9 mouse cellular contexts compared by ENCODE assay signal in genomic region chr11:88514151-88514926, GRCm38 (mm10).
DNase-seq lines count a peak whose midpoint lies in the region; ATAC-seq and TF ChIP-seq lines count a peak whose summit lies in the region.
"Had no signal": no experiment of that assay in that cellular context is flagged by ENCODE, and none has a peak within 500 bp of the region (broad histone marks: within the 10 kb centered on the region; RNA-seq: fewer than 3 reads in every experiment).

No protein-coding gene starts in this region.

- TF ChIP-seq POLR2A in thymus, adult 2 months (IDR thresholded peaks at IDR 0.05; ENCODE audit: control insufficient read depth, extremely low read depth, insufficient read depth, low read length, poor library complexity): no peak

- WGBS in midbrain, embryonic 14.5 days: 81% methylated on average over 12 of the region's 12 CpGs
- WGBS in thymus, adult 2 months: 94% methylated on average over 12 of the region's 12 CpGs

- H3K9me3 ChIP-seq in midbrain, embryonic 14.5 days (ENCODE audit: control insufficient read depth, low read length): no peaks in the 10 kb centered on the region

- no peak overlapping the region for H3K9ac ChIP-seq in midbrain, embryonic 14.5 days (replicated peaks; ENCODE audit: low read length)
- H3K9ac ChIP-seq: liver, embryonic 14.5 days had no signal

- H3K27ac ChIP-seq in layer of hippocampus, adult 2 months: peak overlapping the region; percentile 43; the same call in 1 of the 2 replicates
- peak overlapping the region; percentile 56; the same call in 1 of the 2 replicates for H3K27ac ChIP-seq in midbrain, embryonic 14.5 days (replicated peaks; ENCODE audit: low read depth, low read length)
- H3K27ac ChIP-seq in thymus, adult 2 months (ENCODE audit: control insufficient read depth, insufficient read depth, low read length): no peak overlapping the region
- H3K27ac ChIP-seq: liver, embryonic 14.5 days had no signal

- H3K4me3 ChIP-seq in layer of hippocampus, adult 2 months: no peak overlapping the region
- no peak overlapping the region for H3K4me3 ChIP-seq in midbrain, embryonic 14.5 days (replicated peaks; ENCODE audit: low read depth, low read length)
- no peak overlapping the region for H3K4me3 ChIP-seq in thymus, adult 2 months (ENCODE audit: control insufficient read depth, insufficient read depth, low read length)

- H3K4me1 ChIP-seq in midbrain, embryonic 14.5 days (ENCODE audit: control insufficient read depth, insufficient read depth, low read length): peaks cover 63% of the 10 kb centered on the region
- H3K4me1 ChIP-seq in thymus, adult 2 months (replicated peaks; ENCODE audit: control insufficient read depth, insufficient read depth, low read length): peaks cover 12% of the 10 kb centered on the region

- peak; percentile 44 to 75 for DNase-seq in adrenal gland, adult (ENCODE audit: inconsistent age in 2 of 2, low spot score in 1 of 2)
- no peak for DNase-seq in adrenal gland, postnatal 4 days (ENCODE audit: low spot score in 2 of 2)
- DNase-seq in layer of hippocampus, adult 2 months (ENCODE audit: low spot score in 2 of 2): no peak
- no peak for DNase-seq in layer of hippocampus, adult 8-10 months (ENCODE audit: low spot score in 2 of 2)
- peak; percentile 51 for DNase-seq in gastrocnemius, postnatal 10 days
- DNase-seq in midbrain, embryonic 14.5 days: no peak
- DNase-seq in thymus, adult 2 months: no peak

- TF ChIP-seq CTCF in layer of hippocampus, adult 2 months (conservative IDR thresholded peaks at IDR 0.05): no peak
- TF ChIP-seq CTCF in thymus, adult 2 months (IDR thresholded peaks at IDR 0.05; ENCODE audit: borderline replicate concordance, control insufficient read depth, extremely low read depth, insufficient read depth, low read length, poor library complexity): no peak

- H3K27me3 ChIP-seq in midbrain, embryonic 14.5 days (ENCODE audit: control insufficient read depth, insufficient read depth, low read length): no peaks in the 10 kb centered on the region
- H3K27me3 ChIP-seq in thymus, adult 2 months (ENCODE audit: control insufficient read depth, insufficient read depth, low read length): no peaks in the 10 kb centered on the region

- no peak overlapping the region for H3K4me2 ChIP-seq in midbrain, embryonic 14.5 days (ENCODE audit: low read length)

- H3K36me3 ChIP-seq in midbrain, embryonic 14.5 days (ENCODE audit: control insufficient read depth, insufficient read depth, low read length): no peaks in the 10 kb centered on the region
- no peaks in the 10 kb centered on the region for H3K36me3 ChIP-seq in thymus, adult 2 months (ENCODE audit: control insufficient read depth, insufficient read depth, low read length)

- no peak for ATAC-seq in midbrain, embryonic 14.5 days (ENCODE audit: low FRiP score, low TSS enrichment)
- ATAC-seq in granulocyte monocyte progenitor cell, adult 5-6 weeks (replicated peaks; ENCODE audit: poor library complexity, severe bottlenecking): no peak

Comparison
In these comparisons a context has a peak if more than half of its experiments do, and no peak if none do; other contexts are left out.
1. DNase-seq: peak in adrenal gland, adult (2 of 2) and gastrocnemius, postnatal 10 days (single experiment); none in adrenal gland, postnatal 4 days (0 of 2), layer of hippocampus, adult 2 months (0 of 2), layer of hippocampus, adult 8-10 months (0 of 2), midbrain, embryonic 14.5 days (single experiment) and thymus, adult 2 months (single experiment).